Mouse (Mus musculus): ENCODE measurements around the gene Hnrnph1.

GRCm38 (mm10) chr11:50430277-50431133 lies 53.7 kb downstream of the Hnrnph1 start, which contains the start of gene Rufy1:
- TF ChIP-seq CTCF (IDR thresholded peaks at IDR 0.05; ENCODE audit: low read depth) (no peak), EP300 (IDR thresholded peaks at IDR 0.05; ENCODE audit: low read depth) (no peak)
